Mouse (Mus musculus) MEL (cell line): ENCODE measurements at regions not wholly inside any gene's neighbourhood (a gene's known extent, or its start where the extent isn't known, plus 50 kb on each side); places are given as distances from the start of the nearest gene placed in this dataset.

Experiments used
- DNase-seq: peaks from one replicate; pipeline ENCODE4 v3.0.0; 2011; ENCODE audit warnings: low read depth, low spot score
- H3K27ac ChIP-seq: 2 replicates; pipeline ENCODE4 v1.5.1; 2012; ENCODE audit warnings: low read depth, mild to moderate bottlenecking, control low read depth, low read length, moderate library complexity; ENCODE audit not compliant: control insufficient read depth
- H3K27me3 ChIP-seq, 2 experiments: fragments of 150-350 bp in 1 of 2; sonication (generic) in 1 of 2; 2 replicates each; pipeline ENCODE4 v1.6.1; 2012; ENCODE audit warnings: low read length in 2 of 2, mild to moderate bottlenecking in 2 of 2, improper control_type of control experiment in 1 of 2, moderate library complexity in 1 of 2; ENCODE audit not compliant: insufficient read depth in 2 of 2, control insufficient read depth in 1 of 2
- H3K36me3 ChIP-seq, 2 experiments: 2 replicates each; pipeline ENCODE4 v1.6.1; 2012 to 2014; ENCODE audit warnings: low read length in 2 of 2, improper control_type of control experiment in 1 of 2, inconsistent platforms in 1 of 2, mild to moderate bottlenecking in 1 of 2; ENCODE audit not compliant: insufficient read depth in 2 of 2, control insufficient read depth in 1 of 2
- H3K4me1 ChIP-seq, 2 experiments: fragments of 150-350 bp in 1 of 2; sonication (generic) in 1 of 2; 2 replicates each; pipeline ENCODE4 v1.6.1; 2012; ENCODE audit warnings: low read length in 2 of 2, improper control_type of control experiment in 1 of 2, mild to moderate bottlenecking in 1 of 2; ENCODE audit not compliant: insufficient read depth in 2 of 2, control insufficient read depth in 1 of 2
- H3K4me3 ChIP-seq, 2 experiments: fragments of 150-350 bp in 1 of 2; sonication (generic) in 1 of 2; 2 replicates each; pipeline ENCODE4 v1.5.1; 2012; ENCODE audit warnings: low read depth in 2 of 2, low read length in 2 of 2, mild to moderate bottlenecking in 2 of 2, moderate library complexity in 2 of 2, control low read depth in 1 of 2, improper control_type of control experiment in 1 of 2; ENCODE audit not compliant: control insufficient read depth in 1 of 2, insufficient read depth in 1 of 2
- H3K79me2 ChIP-seq: 2 replicates; pipeline ENCODE4 v1.6.1; 2012; ENCODE audit warnings: mild to moderate bottlenecking, low read length, moderate library complexity; ENCODE audit not compliant: control insufficient read depth, poor library complexity, insufficient read depth
- H3K9ac ChIP-seq: 2 replicates; pipeline ENCODE4 v1.6.1; 2012; ENCODE audit warnings: low read depth, mild to moderate bottlenecking, control low read depth, low read length, moderate library complexity; ENCODE audit not compliant: control insufficient read depth, poor library complexity, severe bottlenecking
- H3K9me3 ChIP-seq: fragments of 150-350 bp; sonication (generic); replicated peaks from 2 replicates; pipeline ENCODE4 v1.6.1; 2012; ENCODE audit warnings: mild to moderate bottlenecking, low read length, improper control_type of control experiment, moderate library complexity; ENCODE audit not compliant: insufficient read depth
- E2F4 ChIP-seq: IDR thresholded peaks from 2 replicates; pipeline ENCODE4 v1.6.1; 2011; ENCODE audit warnings: low read depth, low read length, improper control_type of control experiment, borderline replicate concordance
- EP300 ChIP-seq, 2 experiments: IDR thresholded peaks; 2 replicates each; pipeline ENCODE4 v1.6.1; 2011; ENCODE audit warnings: improper control_type of control experiment in 2 of 2, low read length in 2 of 2, low read depth in 1 of 2, mild to moderate bottlenecking in 1 of 2
- ETS1 ChIP-seq: IDR thresholded peaks from 2 replicates; pipeline ENCODE4 v1.6.1; 2012; ENCODE audit warnings: low read depth, mild to moderate bottlenecking, inconsistent platforms, low read length, improper control_type of control experiment, moderate library complexity
- GABPA ChIP-seq: IDR thresholded peaks from 2 replicates; pipeline ENCODE4 v1.6.1; 2012; ENCODE audit warnings: low read depth, mild to moderate bottlenecking, inconsistent platforms, low read length, improper control_type of control experiment, moderate library complexity
- GATA1 ChIP-seq: IDR thresholded peaks from 2 replicates; pipeline ENCODE4 v1.6.1; 2011; ENCODE audit warnings: low read depth, low read length, improper control_type of control experiment
- HCFC1 ChIP-seq: IDR thresholded peaks from 2 replicates; pipeline ENCODE4 v1.6.1; 2012; ENCODE audit warnings: low read depth, mild to moderate bottlenecking, inconsistent platforms, low read length, improper control_type of control experiment, moderate library complexity
- MAFK ChIP-seq: IDR thresholded peaks from 2 replicates; pipeline ENCODE4 v1.6.1; 2011; ENCODE audit warnings: low read depth, mild to moderate bottlenecking, low read length, improper control_type of control experiment, borderline replicate concordance
- MAZ ChIP-seq: IDR thresholded peaks from 2 replicates; pipeline ENCODE4 v1.6.1; 2012; ENCODE audit warnings: low read depth, mild to moderate bottlenecking, inconsistent platforms, low read length, improper control_type of control experiment
- MYC ChIP-seq: IDR thresholded peaks from 2 replicates; pipeline ENCODE4 v1.6.1; 2011; ENCODE audit warnings: low read depth, mild to moderate bottlenecking, low read length, improper control_type of control experiment, moderate library complexity
- NRF1 ChIP-seq: IDR thresholded peaks from 2 replicates; pipeline ENCODE4 v1.6.1; 2014; ENCODE audit warnings: low read depth, mild to moderate bottlenecking, inconsistent platforms, low read length, improper control_type of control experiment, moderate library complexity; ENCODE audit not compliant: poor library complexity, insufficient read depth, severe bottlenecking
- POLR2AphosphoS2 ChIP-seq: IDR thresholded peaks from 2 replicates; pipeline ENCODE4 v1.6.1; 2011; ENCODE audit warnings: low read length, improper control_type of control experiment
- POLR2AphosphoS5 ChIP-seq: IDR thresholded peaks from 2 replicates; pipeline ENCODE4 v1.6.1; 2012; ENCODE audit warnings: low read depth, borderline replicate concordance, mild to moderate bottlenecking, inconsistent platforms, low read length, moderate library complexity, mixed read lengths
- RCOR1 ChIP-seq: IDR thresholded peaks from 2 replicates; pipeline ENCODE4 v1.6.1; 2012; ENCODE audit warnings: low read depth, mild to moderate bottlenecking, inconsistent platforms, low read length, improper control_type of control experiment
- SIN3A ChIP-seq: IDR thresholded peaks from 2 replicates; pipeline ENCODE4 v1.6.1; 2012; ENCODE audit warnings: low read length, improper control_type of control experiment, inconsistent platforms
- SMC3 ChIP-seq: IDR thresholded peaks from 2 replicates; pipeline ENCODE4 v1.6.1; 2011; ENCODE audit warnings: low read depth, low read length, improper control_type of control experiment
- TAL1 ChIP-seq: IDR thresholded peaks from 2 replicates; pipeline ENCODE4 v1.6.1; 2012; ENCODE audit warnings: mild to moderate bottlenecking, inconsistent platforms, low read length, moderate library complexity, mixed read lengths
- TCF12 ChIP-seq: IDR thresholded peaks from 2 replicates; pipeline ENCODE4 v1.6.1; 2014; ENCODE audit warnings: low read depth, mild to moderate bottlenecking, inconsistent platforms, low read length, improper control_type of control experiment, moderate library complexity
- UBTF ChIP-seq: IDR thresholded peaks from 2 replicates; pipeline ENCODE4 v1.6.1; 2012; ENCODE audit warnings: low read depth, mild to moderate bottlenecking, inconsistent platforms, low read length, improper control_type of control experiment, moderate library complexity, borderline replicate concordance; ENCODE audit not compliant: insufficient read depth
- USF1 ChIP-seq: IDR thresholded peaks from 2 replicates; pipeline ENCODE4 v1.6.1; 2014; ENCODE audit warnings: low read depth, mild to moderate bottlenecking, inconsistent platforms, low read length, improper control_type of control experiment, moderate library complexity
- USF2 ChIP-seq, 2 experiments: IDR thresholded peaks; 2 replicates each; pipeline ENCODE4 v1.6.1; 2011 to 2012; ENCODE audit warnings: improper control_type of control experiment in 2 of 2, low read length in 2 of 2, borderline replicate concordance in 1 of 2, inconsistent platforms in 1 of 2, low read depth in 1 of 2, mild to moderate bottlenecking in 1 of 2; ENCODE audit not compliant: insufficient read depth in 1 of 2
- ZC3H11A ChIP-seq: IDR thresholded peaks from 2 replicates; pipeline ENCODE4 v1.6.1; 2012; ENCODE audit warnings: low read depth, mild to moderate bottlenecking, inconsistent platforms, low read length, improper control_type of control experiment
- ZMIZ1 ChIP-seq: IDR thresholded peaks from 2 replicates; pipeline ENCODE4 v1.6.1; 2012; ENCODE audit warnings: low read depth, mild to moderate bottlenecking, inconsistent platforms, low read length, improper control_type of control experiment, moderate library complexity
- ZNF384 ChIP-seq: IDR thresholded peaks from 2 replicates; pipeline ENCODE4 v1.6.1; 2012; ENCODE audit warnings: low read depth, mild to moderate bottlenecking, inconsistent platforms, low read length, improper control_type of control experiment

DNA sequence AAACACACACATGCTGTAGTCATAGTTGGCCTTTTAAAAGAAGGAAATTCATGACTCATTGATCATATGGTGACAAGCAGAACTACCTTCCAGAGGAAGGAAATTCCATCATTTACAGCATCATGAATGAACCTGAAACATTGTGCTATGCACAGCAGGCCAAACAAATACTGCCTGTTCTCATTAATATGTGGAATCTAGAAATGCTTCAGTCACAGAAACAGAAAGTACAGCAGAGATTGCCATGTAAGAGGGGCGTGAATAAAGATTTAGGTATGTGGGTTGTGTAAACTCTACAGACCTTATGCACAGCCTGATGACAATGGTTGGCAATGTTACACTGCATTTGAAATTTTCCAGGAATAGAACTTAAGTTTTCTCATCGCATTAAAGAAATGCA, 353.6 kb downstream of the Efna5 start:
- DNase-seq = no peak
- H3K79me2 ChIP-seq = no peaks in the 10 kb centered on the region
- H3K9me3 ChIP-seq = no peaks in the 10 kb centered on the region
- H3K4me3 ChIP-seq = no peak overlapping the region
- no peak overlapping the region for H3K9ac ChIP-seq
- H3K36me3 ChIP-seq = no peaks in the 10 kb centered on the region
- no peaks in the 10 kb centered on the region for H3K27me3 ChIP-seq
- TF ChIP-seq ZNF384 = no peak
- H3K4me1 ChIP-seq = no peaks in the 10 kb centered on the region
- no peak overlapping the region for H3K27ac ChIP-seq

DNA sequence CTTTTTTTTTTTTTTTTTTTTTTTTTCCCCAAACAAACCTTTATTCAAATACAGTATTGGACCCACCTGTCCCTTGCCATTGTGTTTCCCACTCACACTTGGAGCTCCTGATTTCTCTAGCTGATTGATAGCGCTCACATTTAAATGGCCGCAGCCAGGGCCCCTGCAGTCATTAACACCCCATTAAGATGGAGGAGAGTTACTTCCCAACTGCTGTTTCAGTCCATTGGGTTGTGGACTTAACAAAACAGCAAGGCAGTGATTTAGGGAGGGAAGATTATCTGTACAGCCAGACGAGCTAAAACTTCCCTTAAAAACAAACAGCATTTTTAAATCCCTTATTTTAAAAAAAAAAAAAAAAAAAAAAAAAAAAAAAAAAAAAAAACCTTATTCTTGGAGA, 367.5 kb downstream of the Efna5 start:
- Histone ChIP-seq H3K4me3 (no peak overlapping the region), H3K27me3 (no peaks in the 10 kb centered on the region), H3K27ac (no peak overlapping the region), H3K9me3 (no peaks in the 10 kb centered on the region), H3K9ac (no peak overlapping the region), H3K4me1 (no peaks in the 10 kb centered on the region), H3K36me3 (no peaks in the 10 kb centered on the region), H3K79me2 (no peaks in the 10 kb centered on the region)
- no peak for DNase-seq
- TF ChIP-seq ETS1 (no peak), POLR2AphosphoS5 (no peak), MAFK (no peak), ZC3H11A (no peak), RCOR1 (no peak), EP300 (IDR thresholded peaks at IDR 0.05; ENCODE audit: low read depth in 1 of 2, low read length in 2 of 2) (no peak), MAZ (no peak), TCF12 (no peak), SMC3 (no peak), MYC (no peak), HCFC1 (no peak)

DNA sequence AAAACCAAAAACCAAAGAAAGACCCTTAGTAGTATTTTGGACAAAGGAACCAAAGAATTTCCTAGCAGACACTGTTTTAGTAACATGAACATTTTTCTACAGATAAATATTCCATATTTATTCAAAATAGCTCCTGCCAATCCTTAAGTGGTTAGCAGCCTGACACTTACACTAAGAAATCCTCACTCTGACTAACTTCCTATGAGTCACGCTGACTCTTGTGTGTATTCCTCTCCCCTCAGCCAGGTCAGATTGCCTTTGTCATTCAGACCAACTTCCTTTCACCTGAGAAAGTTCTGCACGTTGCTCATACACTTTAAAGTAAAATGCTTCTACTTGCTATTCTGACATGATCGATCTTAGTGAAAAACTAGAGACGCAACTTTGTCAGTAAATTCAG, 370.9 kb downstream of the Efna5 start:
- TF ChIP-seq TCF12 (no peak), SIN3A (no peak), GABPA (no peak), POLR2AphosphoS2 (no peak), TAL1 (no peak), USF1 (no peak), MYC (no peak), E2F4 (no peak), ZMIZ1 (no peak), USF2 (IDR thresholded peaks at IDR 0.05; ENCODE audit: borderline replicate concordance in 1 of 2, insufficient read depth in 1 of 2, low read depth in 1 of 2, low read length in 2 of 2) (no peak), NRF1 (no peak), GATA1 (no peak), UBTF (no peak)
- H3K27ac ChIP-seq = no peak overlapping the region

More for the DNA sequence above, 370.9 kb downstream of the Efna5 start:
- DNase-seq = no peak
- no peak overlapping the region for H3K4me3 ChIP-seq
- no peak overlapping the region for H3K9ac ChIP-seq
- H3K36me3 ChIP-seq = no peaks in the 10 kb centered on the region
- H3K9me3 ChIP-seq = no peaks in the 10 kb centered on the region
- no peaks in the 10 kb centered on the region for H3K79me2 ChIP-seq
- no peaks in the 10 kb centered on the region for H3K4me1 ChIP-seq
- no peaks in the 10 kb centered on the region for H3K27me3 ChIP-seq
